Mouse (Mus musculus) thymus, postnatal 14 days (tissue): ENCODE measurements at regions not wholly inside any gene's neighbourhood (a gene's known extent, or its start where the extent isn't known, plus 50 kb on each side); places are given as distances from the start of the nearest gene placed in this dataset.

ENCODE experiments used
- DNase-seq: peaks from one replicate; pipeline ENCODE4 v3.0.0; 2021

DNA sequence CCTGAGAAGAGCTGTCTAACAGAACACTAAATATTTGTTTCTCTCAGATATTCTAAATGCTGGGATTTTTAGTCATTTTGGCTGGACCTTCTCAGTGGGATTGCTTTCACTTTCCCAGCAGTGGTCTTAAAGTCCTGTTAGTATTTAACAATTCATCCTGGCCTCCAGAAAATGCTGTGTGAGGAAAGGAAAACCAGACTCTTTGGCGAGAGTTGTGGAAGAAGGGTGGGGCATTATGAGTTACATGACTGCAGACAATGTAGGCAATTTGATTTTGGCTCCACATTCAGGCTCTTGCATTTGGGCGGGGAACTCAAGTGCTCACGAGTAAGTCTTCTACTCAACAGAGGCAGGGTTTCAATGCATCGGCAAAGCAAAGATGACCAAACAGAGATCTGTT, 406.1 kb upstream of the Gm765 start:
- no peak for DNase-seq

DNA sequence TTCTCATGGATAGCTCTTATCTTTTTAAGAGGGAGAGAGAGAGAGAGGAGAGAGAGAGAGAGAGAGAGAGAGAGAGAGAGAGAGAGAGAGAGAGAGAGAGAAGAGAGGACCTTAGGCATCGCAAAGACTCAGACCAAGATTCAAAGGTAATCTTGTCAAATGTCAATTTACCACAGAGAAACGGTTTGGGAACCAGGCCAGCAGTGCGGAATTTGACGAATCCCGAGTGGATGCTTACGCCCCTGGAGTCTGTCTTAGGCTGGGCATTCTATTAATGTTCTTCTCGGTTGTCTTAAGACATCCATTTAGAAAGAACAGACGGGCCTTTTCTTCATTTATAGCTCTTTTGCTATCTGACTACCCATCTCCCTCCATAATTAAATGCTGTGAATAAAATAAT, 404.4 kb upstream of the Gm765 start:
- DNase-seq: no peak

DNA sequence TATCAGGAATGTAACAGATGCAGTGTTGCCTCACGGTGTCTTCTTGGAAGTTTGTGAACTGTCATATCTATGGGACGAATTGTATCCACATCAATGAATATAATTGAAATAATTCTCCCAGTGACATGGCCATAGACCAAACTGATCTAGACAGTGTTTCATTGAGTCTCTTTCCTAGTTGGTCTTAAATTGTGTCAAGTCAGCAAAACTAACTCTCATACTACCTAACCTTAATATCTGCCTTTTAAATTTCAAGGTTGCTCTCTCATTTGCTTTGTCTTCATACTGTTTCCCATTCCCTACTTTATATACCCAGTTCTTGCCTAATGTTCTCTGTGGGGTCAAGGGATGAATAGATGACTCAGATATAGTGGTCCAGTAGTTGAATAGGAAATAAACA, 397.9 kb upstream of the Gm765 start:
- no peak for DNase-seq

DNA sequence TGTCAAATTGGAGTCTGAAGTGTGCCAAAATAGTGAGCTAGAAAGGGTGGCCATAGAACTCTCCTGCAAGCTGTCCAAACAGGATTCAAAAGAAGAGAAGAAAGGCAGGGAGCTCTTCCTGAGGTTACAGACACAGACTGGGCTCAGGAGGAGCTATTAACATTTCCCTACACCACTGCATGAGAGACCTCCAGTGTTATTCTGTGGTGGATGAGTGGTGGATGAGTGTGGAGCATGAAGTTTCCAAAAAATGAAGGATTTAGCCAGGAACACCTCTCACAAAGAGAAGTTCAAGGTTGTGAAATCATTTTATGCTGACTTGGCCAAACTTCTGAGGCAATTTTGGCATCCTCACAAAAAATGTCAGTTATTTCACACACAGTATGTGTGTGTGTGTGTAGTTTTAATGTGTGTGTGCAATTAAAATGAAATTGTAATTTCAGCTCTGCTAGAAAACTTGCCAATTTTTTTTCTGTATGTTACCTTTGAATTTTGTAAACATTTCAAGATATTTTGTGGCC, 388.5 kb upstream of the Gm765 start:
- no peak for DNase-seq

DNA sequence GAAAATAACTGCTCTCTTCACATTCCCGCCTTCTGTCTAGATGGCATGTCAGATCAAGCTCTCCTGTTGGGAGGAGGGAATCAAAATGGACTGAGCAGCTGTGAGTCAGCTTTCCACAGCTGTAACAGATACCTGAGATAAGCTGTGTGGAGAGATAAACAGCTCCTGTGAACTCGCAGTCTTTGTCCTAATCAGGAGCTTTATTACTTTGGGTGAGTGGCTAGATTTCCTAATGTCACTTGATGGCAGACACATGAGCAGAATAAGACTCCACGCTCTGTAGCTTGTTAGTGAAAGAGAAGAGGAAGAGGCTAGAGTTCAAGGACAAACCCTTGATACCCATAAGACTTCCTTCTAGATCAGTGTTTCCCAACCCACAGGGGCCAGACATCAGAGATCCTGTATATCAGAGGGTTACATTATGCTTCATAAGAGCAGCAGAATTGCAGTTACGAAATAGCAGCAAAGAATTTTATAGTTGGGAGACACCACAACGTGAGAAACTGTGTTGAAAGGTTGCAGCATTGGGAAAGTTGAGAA, 384.1 kb upstream of the Gm765 start:
- DNase-seq: no peak

DNA sequence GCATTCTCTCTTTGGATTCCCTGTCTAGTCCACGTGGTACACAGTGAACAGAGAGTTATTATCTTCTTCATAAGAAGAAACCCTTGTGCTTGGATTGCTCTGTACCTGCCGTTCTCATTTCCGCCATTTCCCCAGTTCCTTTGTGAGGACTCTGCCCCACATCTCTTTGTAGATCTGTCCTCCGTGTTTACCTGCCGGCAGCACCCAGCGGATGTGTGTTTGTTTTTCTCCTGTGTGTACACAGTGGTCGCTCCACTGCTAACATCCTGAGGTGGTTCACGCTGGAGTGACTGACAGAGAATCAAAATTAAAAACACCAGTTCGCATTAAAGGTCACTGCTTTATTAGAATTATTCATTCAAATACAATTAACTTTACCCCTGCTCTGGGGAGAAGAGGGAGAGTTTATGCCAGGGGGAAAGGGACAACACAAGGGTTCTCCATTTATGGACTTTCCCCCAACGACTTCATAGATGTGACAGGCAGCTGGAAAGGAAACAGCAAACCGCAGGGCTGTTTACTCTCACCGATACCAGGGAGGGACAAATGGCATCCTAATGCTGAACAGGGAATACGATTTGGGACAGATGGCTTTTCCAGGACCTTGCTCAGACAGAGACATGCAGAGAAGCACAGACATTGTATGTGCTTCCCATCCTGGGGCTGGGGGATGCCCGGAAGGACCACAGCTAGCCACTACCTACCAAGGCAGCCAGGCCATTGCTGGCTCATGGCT, 362.5 kb upstream of the Gm765 start:
- no peak for DNase-seq

DNA sequence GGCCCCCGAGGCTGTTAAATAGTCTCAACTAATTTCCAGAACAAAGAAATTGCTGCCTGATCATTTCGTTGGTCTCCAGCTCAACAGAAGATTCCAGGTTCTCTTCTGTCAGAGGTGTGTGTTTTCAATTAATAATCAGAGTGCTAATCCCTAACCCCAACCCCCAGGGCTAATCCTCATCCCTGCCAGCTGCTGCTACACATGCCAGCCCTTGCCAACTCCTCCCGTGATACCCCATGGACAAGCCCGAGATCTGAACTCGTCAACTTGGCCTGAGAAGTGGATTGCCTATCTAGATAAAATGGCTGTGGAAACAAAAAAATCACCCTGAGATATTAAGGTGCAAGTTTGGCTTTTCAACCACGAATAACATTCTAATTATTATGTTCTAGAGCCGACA, 355.0 kb upstream of the Gm765 start:
- no peak for DNase-seq

DNA sequence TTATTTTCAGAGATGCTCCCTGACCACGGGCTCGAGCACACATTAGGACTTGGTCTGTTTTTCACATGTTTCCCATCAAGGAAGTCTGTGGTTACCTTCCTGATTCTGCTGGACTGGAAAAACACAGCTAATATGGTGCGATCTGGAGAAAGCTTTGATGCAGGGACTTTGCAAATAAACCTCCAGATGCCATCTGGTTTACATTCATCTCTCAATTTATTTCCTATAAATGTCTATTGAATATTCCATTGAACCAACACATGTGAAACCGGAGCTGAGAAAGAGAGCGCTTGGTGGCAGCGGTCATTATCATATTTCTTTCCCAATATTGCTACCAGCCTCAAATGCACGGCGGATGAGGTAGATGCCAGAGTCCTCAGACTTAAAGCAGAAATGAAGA, 350.9 kb upstream of the Gm765 start:
- DNase-seq: no peak

DNA sequence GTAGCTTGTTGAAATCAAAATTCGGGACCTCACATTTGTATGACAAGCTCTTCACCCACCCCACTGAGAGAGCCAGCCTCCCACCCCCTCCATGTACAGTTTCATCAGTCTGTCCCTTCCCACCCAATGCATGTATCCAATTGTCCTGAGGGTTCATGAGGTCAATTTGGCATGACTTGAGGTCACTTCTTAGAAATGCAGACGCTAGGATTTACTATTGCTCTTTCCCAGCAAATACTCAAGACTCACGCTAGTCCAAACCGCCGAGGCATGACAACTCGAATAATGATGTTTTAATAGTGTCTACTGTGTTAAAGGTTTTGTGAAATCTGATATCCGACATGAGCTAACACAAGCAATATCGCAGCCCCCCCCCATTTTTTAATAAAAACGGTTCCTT, 347.6 kb upstream of the Gm765 start:
- DNase-seq: no peak

DNA sequence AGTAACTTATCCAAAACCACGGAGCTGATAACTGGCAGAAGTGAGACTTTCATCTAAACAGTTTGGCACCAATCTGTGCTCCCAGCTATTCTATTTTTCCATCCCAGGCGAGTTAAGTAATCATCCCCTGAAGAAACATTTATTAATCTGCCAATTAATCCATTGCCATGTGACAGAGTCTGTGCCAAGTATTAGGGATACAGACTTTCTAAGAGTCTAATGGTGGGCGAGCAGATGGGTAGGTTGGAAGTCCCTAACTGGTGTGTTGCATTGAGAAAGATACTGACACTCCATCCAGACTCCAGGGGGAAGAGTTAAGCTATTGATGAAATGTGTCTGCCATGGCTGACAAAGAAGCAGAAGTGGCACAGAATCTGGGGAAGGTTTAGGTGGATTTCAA, 346.8 kb upstream of the Gm765 start:
- no peak for DNase-seq

DNA sequence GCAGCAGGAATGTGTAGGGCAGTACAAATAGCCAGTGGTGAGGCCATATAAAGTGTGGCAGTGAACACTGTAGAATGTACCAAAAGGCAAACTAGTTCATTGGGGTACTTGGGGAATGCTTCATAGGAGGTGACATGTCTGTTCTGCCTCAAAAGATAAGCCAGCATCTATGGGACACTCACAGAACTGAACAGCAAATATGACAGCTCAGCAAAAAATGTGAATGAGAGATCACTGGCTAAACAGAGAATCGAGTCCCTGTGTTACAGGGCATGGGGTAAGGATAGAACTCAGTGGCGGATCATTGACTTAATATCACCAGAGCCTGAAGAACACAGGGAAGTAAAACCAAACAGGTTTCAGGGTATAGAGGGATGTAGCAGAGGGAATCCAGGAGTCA, 346.1 kb upstream of the Gm765 start:
- DNase-seq: no peak

DNA sequence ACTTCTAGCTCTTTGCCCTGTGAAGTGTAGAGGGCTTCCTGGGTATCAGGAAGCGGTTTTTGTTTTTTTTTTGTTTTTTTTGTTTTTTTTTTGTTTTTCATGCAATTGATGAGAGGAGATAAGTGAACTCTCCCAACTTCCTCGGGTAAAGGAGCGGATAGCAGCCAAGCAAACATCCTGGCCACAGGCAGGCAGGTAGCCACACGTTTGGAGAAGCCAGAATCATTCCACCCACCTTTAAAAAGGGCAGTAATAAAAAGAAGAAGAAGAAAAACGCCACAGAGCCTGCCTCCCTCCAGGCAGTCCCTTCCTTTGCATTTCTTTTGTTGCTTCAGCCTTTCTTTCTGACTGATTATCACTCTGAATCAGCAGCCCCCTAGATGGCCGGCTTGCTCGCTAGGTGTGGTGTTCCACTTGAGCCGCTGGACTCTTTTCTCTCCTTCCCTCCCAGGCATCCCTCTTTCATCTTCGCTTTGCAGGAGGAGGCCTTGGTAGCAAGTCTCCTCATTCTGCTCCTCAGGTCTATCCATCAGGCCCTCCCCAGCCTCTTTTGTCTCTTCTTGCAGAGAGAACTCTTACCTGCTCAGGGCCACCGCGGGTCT, 323.9 kb upstream of the Gm765 start:
- DNase-seq: no peak

DNA sequence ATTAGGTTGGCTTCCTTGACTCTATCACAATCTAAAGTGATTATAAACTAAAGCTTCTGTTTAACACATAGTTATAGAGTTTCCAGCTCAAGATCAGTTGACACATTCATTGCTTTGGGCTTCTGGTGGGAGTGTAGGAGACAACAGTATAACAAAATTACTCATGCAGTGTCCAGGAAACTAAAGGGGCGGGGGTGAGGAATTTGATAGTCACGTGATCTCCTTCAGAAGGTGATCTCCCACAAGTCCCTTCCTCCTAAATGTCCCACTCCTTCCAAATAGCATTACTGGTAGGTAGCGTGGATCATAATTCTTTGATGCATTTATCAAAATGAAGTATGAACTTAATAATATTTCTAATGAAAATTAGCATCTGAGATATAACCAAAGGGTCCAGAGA, 309.3 kb upstream of the Gm765 start:
- DNase-seq: no peak

DNA sequence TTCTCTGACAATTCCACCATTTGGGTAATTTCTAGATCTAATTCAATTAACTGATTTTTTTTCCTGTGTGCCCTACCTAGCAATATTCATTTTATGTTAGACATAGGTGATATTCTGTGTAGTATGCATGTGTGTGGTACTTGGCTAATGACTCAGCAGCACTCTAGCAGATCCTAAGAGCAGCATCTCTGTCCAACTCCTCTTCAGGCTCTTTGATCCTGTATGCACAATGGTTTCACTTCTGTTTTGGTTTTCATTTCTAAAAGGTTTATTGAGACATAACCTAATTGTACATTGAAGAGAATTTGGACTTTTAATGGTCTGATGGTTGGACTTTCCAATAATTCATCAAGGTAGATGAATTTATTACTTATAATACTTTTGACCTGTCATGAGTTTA, 308.8 kb upstream of the Gm765 start:
- DNase-seq: no peak

DNA sequence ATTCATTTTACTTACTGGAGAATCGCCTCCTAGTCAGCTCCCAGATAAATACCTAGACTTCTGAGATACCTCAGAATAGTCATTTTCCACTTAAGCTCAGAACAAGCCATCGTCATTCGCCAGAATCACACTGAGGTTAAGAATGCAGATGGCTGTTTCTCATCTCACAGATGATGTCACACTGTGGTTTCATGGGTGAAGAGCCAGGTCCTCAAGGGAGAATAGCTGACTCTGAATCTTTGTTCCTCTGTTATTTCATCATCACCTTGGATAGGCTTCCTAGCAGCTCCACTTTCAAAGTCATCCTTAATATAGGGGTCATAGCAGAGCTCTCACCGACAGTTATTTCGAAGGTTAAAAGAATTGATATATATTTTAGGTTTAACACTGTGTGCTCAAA, 297.8 kb upstream of the Gm765 start:
- DNase-seq: no peak

DNA sequence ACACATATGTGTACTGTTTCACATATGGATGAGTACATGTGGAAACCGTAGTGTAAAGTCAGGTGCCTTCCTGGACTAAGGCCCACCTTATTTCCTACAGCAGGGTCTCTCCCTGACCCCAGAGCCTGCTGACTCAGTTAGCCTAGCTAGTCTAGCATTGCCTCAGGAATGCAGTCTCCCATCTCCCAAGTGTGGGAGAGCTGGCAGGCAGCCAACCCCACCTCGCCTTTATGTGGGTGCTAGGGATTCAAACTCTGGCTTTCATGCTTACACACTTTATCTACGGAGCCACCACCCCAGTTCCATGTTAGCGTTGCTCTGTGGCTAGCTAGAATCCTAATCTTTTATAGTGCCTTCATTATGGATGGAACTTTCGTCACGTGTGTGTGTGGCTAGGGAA, 293.3 kb upstream of the Gm765 start:
- DNase-seq: no peak

DNA sequence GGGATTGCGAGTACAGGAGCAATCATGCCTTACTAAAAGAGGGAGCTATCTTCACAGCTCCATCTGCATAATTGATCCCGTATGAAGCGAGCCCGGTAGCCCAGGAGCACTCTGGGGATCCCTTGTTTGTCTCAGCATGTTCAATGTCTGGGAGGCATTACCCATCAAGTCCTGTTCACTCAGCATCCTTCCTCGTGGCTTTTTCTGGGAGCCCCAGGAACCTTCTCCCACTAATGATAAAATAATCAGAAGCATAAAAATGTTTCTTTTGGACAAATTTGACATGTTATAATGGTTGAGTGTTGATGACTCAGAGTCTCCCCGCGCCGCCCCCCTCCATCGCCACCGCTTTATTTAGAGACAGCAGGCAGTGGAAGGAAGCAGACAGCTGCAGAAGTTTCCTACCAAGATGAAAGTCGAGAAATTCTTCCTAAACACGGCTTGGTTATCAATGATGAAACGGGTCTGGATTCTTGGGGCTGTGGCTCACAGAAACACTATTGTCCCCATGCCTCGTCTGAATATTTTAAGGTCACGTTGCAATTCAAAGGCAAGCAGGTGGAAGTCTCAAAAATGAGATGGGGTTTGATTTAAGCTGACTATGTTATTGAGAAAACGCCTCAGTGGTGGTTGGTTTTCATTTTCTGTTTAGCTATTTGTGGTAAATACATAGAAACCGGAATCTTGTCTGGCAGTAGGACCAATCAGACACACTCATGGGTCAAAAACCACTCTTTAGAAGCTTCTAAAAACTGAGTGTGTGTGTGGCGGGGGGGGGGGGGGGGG, 289.9 kb upstream of the Gm765 start:
- peak; percentile 26 for DNase-seq

DNA sequence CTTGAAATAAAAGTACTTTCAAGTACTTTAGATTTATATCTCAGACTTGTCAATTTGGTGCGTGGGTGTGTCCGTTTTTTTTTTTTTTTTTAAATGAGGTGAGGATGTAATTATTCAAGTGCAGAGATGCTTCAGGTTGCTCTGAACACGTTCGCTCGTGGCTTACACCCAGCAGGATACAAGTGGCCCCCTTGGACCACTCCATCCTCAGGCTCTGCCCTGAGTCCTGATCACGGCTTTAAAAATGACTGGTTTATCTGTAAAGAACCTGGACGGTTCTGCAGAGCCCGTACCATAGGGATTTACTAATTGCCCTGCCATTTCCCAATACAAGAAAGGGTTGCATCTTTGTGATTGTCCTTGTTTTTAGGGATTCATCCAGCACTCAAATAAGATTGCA, 288.7 kb upstream of the Gm765 start:
- no peak for DNase-seq

DNA sequence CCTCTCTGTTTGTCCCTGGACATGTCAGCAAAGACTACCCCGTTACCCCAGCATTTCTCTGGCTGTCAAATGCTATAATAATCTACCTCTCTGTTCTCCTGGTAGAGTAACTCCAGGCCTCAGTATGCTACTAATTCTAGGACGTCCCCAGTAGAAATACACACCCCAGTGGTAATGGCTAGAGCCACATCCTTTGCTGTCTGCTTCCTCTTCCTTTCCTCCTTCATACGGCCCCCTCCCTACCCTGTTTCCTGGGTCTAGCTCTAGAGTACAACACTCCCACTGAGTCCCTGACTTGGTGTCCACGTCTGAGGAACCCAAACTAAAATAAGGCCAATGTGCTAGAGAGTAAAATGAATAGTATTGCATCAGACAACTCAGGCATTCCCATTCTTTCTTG, 287.1 kb upstream of the Gm765 start:
- DNase-seq: peak; percentile 28

DNA sequence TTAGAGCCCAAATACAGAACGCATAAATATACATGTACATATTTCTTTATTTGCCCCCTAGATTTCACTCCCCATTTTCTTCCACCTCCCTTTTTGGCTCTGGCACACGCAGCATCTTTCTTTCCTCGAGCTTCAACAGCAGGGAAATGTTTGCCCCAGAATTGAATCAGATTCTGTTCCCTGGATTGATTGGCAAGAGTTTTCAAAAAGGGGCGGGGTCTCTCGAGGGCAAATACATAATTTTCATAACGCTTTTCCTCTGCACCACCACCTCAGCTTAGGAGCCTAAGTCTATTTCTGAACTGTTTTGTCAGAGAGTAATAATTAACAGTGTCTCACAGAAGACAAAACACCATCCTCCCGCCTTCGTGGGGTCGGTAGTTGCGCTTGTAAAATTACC, 283.9 kb upstream of the Gm765 start:
- DNase-seq: no peak

DNA sequence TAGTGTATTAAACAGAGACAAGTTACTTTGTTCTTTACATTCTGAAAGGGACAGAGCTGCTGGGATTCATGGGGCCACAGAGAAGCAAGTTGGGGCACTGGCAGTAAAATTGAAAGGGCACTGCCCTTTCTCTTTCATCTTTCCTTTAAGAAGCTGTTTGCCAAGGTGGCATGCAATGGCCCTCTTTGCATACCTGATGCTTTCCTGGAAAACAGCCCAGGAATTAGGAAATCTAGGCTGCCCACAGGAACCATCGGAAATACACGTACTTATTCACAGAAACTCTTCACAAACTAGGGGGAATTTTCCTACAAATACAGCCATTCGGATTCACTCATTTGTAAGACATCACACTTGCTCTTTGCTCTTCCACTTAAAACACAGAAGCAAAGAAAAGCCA, 278.3 kb upstream of the Gm765 start:
- DNase-seq: no peak

DNA sequence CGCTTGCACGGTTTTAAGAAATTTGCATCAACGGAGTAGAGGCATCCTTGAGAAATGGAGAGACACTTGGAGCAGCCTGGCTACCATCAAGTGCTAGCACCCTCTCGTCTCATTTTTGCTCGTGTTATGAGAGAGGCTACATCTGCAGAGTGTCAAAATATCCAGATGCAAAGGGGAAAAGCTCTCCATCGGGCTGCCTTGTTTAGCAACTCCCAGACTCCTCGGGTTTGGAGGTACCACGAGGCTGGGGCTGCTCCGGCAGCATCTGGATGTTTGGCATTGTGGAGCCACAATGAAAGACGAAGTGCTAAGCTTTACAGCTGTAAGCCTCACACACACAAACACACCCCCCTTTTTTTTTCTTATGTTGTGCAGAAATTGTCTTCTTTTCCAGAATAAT, 270.5 kb upstream of the Gm765 start:
- no peak for DNase-seq

DNA sequence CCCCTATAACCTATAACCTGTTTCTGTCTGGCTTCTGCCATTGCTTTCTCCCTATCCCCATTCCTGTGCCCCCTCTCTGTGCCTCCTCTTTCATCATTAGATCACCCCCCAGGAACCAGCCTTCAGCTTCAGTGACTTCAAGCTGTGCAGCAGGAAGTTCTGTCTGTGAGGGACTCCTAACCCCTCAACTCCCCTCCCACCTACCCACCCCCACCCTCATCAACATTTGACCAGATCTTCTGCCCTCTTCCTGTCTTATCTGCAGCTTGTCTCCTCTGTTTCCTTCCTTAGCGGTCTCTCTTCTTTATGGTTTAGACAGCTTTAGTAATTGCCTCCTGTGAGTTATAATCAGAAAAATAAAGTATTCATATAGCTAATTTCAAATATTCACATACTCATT, 266.6 kb upstream of the Gm765 start:
- DNase-seq: peak; percentile 31

DNA sequence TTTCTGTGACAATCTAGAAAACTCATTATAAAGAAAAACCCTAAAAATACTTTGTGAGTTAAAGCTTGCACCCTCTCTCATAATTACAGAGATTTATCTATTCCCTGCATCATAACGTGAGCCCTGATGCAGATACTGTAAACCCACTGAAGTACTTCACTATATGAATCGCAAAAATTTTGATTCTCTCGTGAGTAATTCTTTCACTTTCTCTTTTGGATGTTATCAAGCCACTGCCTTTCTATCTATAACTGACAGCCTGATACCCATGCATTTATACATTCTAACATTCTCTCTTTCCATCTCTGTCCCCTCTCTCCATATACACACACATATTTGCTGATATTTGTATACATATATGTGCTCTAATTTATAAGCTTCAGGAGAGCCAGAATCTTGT, 264.1 kb upstream of the Gm765 start:
- DNase-seq: no peak
